Mouse (Mus musculus) lung, embryonic 16.5 days (tissue): ENCODE measurements around the gene Abtb2. TPM values are rescaled to one million over a fixed set of nuclear protein-coding genes. Genes with fewer than 3 reads are reported as not detected.

Source experiments
- ATAC-seq: fragments of 200-750 bp; cut with Nextera tagmentation; 2 replicates; pipeline ENCODE4 v1.8.0; 2017; ENCODE audit warnings: low read depth, mild to moderate bottlenecking, moderate library complexity
- H3K27ac ChIP-seq: fragments of 300-500 bp; sonication (generic); 2 replicates; pipeline ENCODE4 v1.5.1; 2014; ENCODE audit warnings: mild to moderate bottlenecking, control low read depth, low read length
- H3K27me3 ChIP-seq: fragments of 300-500 bp; sonication (generic); 2 replicates; pipeline ENCODE4 v1.6.1; 2014; ENCODE audit warnings: low read depth, low read length, mixed read lengths; ENCODE audit not compliant: control insufficient read depth, insufficient read depth
- H3K36me3 ChIP-seq: fragments of 300-500 bp; sonication (generic); 2 replicates; pipeline ENCODE4 v1.6.1; 2014; ENCODE audit warnings: low read length; ENCODE audit not compliant: control insufficient read depth, insufficient read depth
- H3K4me1 ChIP-seq: fragments of 300-500 bp; sonication (generic); replicated peaks from 2 replicates; pipeline ENCODE4 v1.6.1; 2014; ENCODE audit warnings: low read length, mixed read lengths; ENCODE audit not compliant: control insufficient read depth, insufficient read depth
- H3K4me2 ChIP-seq: fragments of 300-500 bp; sonication (generic); 2 replicates; pipeline ENCODE4 v1.6.1; 2014; ENCODE audit warnings: low read depth, low read length, control low read depth
- H3K4me3 ChIP-seq: fragments of 300-500 bp; sonication (generic); 2 replicates; pipeline ENCODE4 v1.5.1; 2014; ENCODE audit warnings: mild to moderate bottlenecking, low read length, control low read depth
- H3K9ac ChIP-seq: fragments of 300-500 bp; sonication (generic); 2 replicates; pipeline ENCODE4 v1.6.1; 2014; ENCODE audit warnings: low read length, control low read depth
- H3K9me3 ChIP-seq: fragments of 300-500 bp; sonication (generic); 2 replicates; pipeline ENCODE4 v1.6.1; 2016; ENCODE audit warnings: low read length; ENCODE audit not compliant: control insufficient read depth
- WGBS: fragments of 180-500 bp; shearing (Covaris S2); extraction: QIAGEN DNeasy Blood & Tissue Kit; methylation state at CpG from one replicate; pipeline ENCODE4 v1.1.7; 2014; 5-methylcytosine and 5-hydroxymethylcytosine counted together
- polyA plus RNA-seq: library from polyadenylated mRNA; unstranded; fragments of >200 nt; fragmentation: Nextera tagmentation; extraction: Ambion mirVana; gene quantifications from 2 replicates; pipeline ENCODE4 v1.2.1, GENCODE M21; 2015

Gene Abtb2
- polyA plus RNA-seq, 1 experiment from 2014 or later = 7.7 TPM

- Histone ChIP-seq H3K9ac (no peak overlapping the region), H3K27me3 (no peaks in the 10 kb centered on the region), H3K4me2 (no peak overlapping the region), H3K27ac (no peak overlapping the region), H3K36me3 (no peaks in the 10 kb centered on the region), H3K9me3 (no peaks in the 10 kb centered on the region), H3K4me1 (peaks cover 2% of the 10 kb centered on the region), H3K4me3 (no peak overlapping the region)
- 70% methylated on average over 15 of the region's 15 CpGs for WGBS
- no peak for ATAC-seq
Observed at GRCm38 (mm10) chr2:103659648-103660556, 93.8 kb downstream of the Abtb2 start.

GRCm38 (mm10) chr2:103661696-103662095 is 95.6 kb downstream of the Abtb2 start:
- no peak overlapping the region for H3K4me2 ChIP-seq
- H3K27me3 ChIP-seq = no peaks in the 10 kb centered on the region
- no peak overlapping the region for H3K9ac ChIP-seq
- whole genome bisulfite sequencing = 64% methylated on average over 1 of the region's 1 CpGs
- H3K4me3 ChIP-seq = no peak overlapping the region
- H3K9me3 ChIP-seq = no peaks in the 10 kb centered on the region
- H3K27ac ChIP-seq = no peak overlapping the region
- peaks cover 2% of the 10 kb centered on the region; the same call in 1 of the 2 replicates for H3K4me1 ChIP-seq
- H3K36me3 ChIP-seq = no peaks in the 10 kb centered on the region
- ATAC-seq = no peak

GRCm38 (mm10) chr2:103662121-103662520 is 96.0 kb downstream of the Abtb2 start:
- peak; percentile 54; the same call in 1 of the 2 replicates for ATAC-seq
- Histone ChIP-seq H3K4me1 (peaks cover 2% of the 10 kb centered on the region; the same call in 1 of the 2 replicates), H3K27me3 (no peaks in the 10 kb centered on the region), H3K9ac (no peak overlapping the region), H3K36me3 (no peaks in the 10 kb centered on the region), H3K27ac (no peak overlapping the region), H3K4me3 (no peak overlapping the region), H3K4me2 (no peak overlapping the region), H3K9me3 (no peaks in the 10 kb centered on the region)
- 45% methylated on average over 4 of the region's 4 CpGs for WGBS

GRCm38 (mm10) chr2:103664341-103664740 is 98.2 kb downstream of the Abtb2 start:
- no peak overlapping the region for H3K4me3 ChIP-seq
- H3K4me1 ChIP-seq = peaks cover 9% of the 10 kb centered on the region; the same call in 1 of the 2 replicates
- H3K27me3 ChIP-seq = no peaks in the 10 kb centered on the region
- no peak overlapping the region for H3K4me2 ChIP-seq
- H3K9me3 ChIP-seq = no peaks in the 10 kb centered on the region
- H3K36me3 ChIP-seq = no peaks in the 10 kb centered on the region
- no peak for ATAC-seq
- WGBS = 55% methylated on average over 6 of the region's 6 CpGs
- H3K9ac ChIP-seq = no peak overlapping the region
- no peak overlapping the region for H3K27ac ChIP-seq

GRCm38 (mm10) chr2:103667962-103668815 is 102.1 kb downstream of the Abtb2 start:
- Histone ChIP-seq H3K9ac (no peak overlapping the region), H3K36me3 (no peaks in the 10 kb centered on the region), H3K4me3 (no peak overlapping the region), H3K27me3 (no peaks in the 10 kb centered on the region), H3K9me3 (no peaks in the 10 kb centered on the region), H3K4me2 (no peak overlapping the region), H3K27ac (no peak overlapping the region), H3K4me1 (peaks cover 6% of the 10 kb centered on the region; the same call in 1 of the 2 replicates)
- peak; percentile 72 for ATAC-seq
- WGBS = 66% methylated on average over 8 of the region's 8 CpGs

- Histone ChIP-seq H3K9ac (no peak overlapping the region), H3K4me2 (no peak overlapping the region), H3K36me3 (no peaks in the 10 kb centered on the region), H3K4me1 (peaks cover 6% of the 10 kb centered on the region; the same call in 1 of the 2 replicates), H3K9me3 (no peaks in the 10 kb centered on the region), H3K4me3 (no peak overlapping the region), H3K27me3 (no peaks in the 10 kb centered on the region), H3K27ac (no peak overlapping the region)
- ATAC-seq = no peak
- WGBS = 63% methylated on average over 8 of the region's 8 CpGs
Observed at GRCm38 (mm10) chr2:103668939-103669338, 102.8 kb downstream of the Abtb2 start.

GRCm38 (mm10) chr2:103669561-103669960 is 103.5 kb downstream of the Abtb2 start:
- Histone ChIP-seq H3K4me2 (no peak overlapping the region), H3K9me3 (no peaks in the 10 kb centered on the region), H3K27me3 (no peaks in the 10 kb centered on the region), H3K4me1 (peaks cover 6% of the 10 kb centered on the region; the same call in 1 of the 2 replicates), H3K36me3 (no peaks in the 10 kb centered on the region), H3K4me3 (no peak overlapping the region), H3K27ac (no peak overlapping the region), H3K9ac (no peak overlapping the region)
- no peak for ATAC-seq
- 93% methylated on average over 4 of the region's 4 CpGs for WGBS

GRCm38 (mm10) chr2:103670276-103670680 is 104.2 kb downstream of the Abtb2 start:
- no peaks in the 10 kb centered on the region for H3K9me3 ChIP-seq
- H3K27ac ChIP-seq = no peak overlapping the region
- H3K36me3 ChIP-seq = no peaks in the 10 kb centered on the region
- H3K4me2 ChIP-seq = no peak overlapping the region
- H3K27me3 ChIP-seq = no peaks in the 10 kb centered on the region
- peak; percentile 59 for ATAC-seq
- H3K9ac ChIP-seq = no peak overlapping the region
- H3K4me1 ChIP-seq = peaks cover 6% of the 10 kb centered on the region; the same call in 1 of the 2 replicates
- no peak overlapping the region for H3K4me3 ChIP-seq
- 57% methylated on average over 3 of the region's 3 CpGs for WGBS

- H3K36me3 ChIP-seq = no peaks in the 10 kb centered on the region
- WGBS = 76% methylated on average over 7 of the region's 7 CpGs
- no peak overlapping the region for H3K9ac ChIP-seq
- no peak overlapping the region for H3K4me3 ChIP-seq
- no peak overlapping the region for H3K4me2 ChIP-seq
- H3K9me3 ChIP-seq = no peaks in the 10 kb centered on the region
- no peak overlapping the region for H3K27ac ChIP-seq
- H3K27me3 ChIP-seq = no peaks in the 10 kb centered on the region
- H3K4me1 ChIP-seq = peaks cover 6% of the 10 kb centered on the region; the same call in 1 of the 2 replicates
- no peak for ATAC-seq
Observed at GRCm38 (mm10) chr2:103672573-103673119, 106.5 kb downstream of the Abtb2 start.
